Mouse (Mus musculus): Measurements from ENCODE around the gene Crybg3. TPM values are rescaled to one million over a fixed set of nuclear protein-coding genes. Genes with fewer than 3 reads are reported as not detected.
"Not testable (repeated sequence)": the region's sequence is repeated elsewhere in the genome, so short reads cannot be mapped to it uniquely, and the experiment has no call there.

The Crybg3 gene
- polyA plus RNA-seq, 1 experiment from 2014 or later: 7.8 TPM

GRCm38 (mm10) chr16:59493199-59493598 is 107.6 kb downstream of the Crybg3 start:
- WGBS: 91% methylated on average over 14 of the region's 14 CpGs
- ATAC-seq (ENCODE audit: insufficient number of reproducible peaks, insufficient read depth, low FRiP score, low TSS enrichment, low read depth): no peak
- peaks cover 74% of the 10 kb centered on the region for H3K36me3 ChIP-seq

DNA sequence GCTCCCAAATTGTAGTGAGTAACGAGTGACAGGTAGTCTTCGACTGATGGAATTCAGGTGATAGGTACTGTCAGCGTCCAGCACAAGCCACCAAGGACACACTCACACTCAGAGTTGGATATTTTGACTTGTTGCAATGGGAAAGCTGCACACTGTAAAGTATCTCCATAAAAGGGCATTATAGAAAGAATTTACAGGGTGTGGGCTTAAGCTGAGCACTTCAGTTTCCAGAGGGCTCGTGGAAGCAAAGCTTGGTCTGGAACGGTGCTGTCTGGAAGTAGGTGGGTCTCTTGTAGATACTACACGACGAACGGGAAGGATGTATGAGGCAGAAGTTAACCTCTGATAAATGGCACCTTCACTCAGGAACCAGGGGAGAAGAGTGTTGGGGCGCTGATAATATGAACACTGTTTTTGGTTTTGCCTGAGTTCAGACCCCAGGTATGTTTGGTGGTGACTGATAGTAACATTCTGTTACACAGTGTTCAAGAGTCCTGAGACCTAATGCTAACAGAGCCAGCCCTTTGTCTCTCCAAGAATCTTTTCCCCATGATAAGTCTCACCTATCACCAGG is 112.7 kb downstream of the Crybg3 start:
- WGBS: 67% methylated on average over 9 of the region's 9 CpGs
- Histone ChIP-seq H3K4me2 (no peak overlapping the region), H3K9ac (replicated peaks) (no peak overlapping the region), H3K4me3 (replicated peaks) (no peak overlapping the region), H3K4me1 (replicated peaks) (peaks cover 5% of the 10 kb centered on the region; the same call in 1 of the 2 replicates), H3K27me3 (no peaks in the 10 kb centered on the region), H3K27ac (no peak overlapping the region), H3K9me3 (no peaks in the 10 kb centered on the region), H3K36me3 (peaks cover 81% of the 10 kb centered on the region)
- ATAC-seq (ENCODE audit: insufficient number of reproducible peaks, insufficient read depth, low FRiP score, low TSS enrichment, low read depth): no peak

More at GRCm38 (mm10) chr16:59493199-59493598, 107.6 kb downstream of the Crybg3 start:
- Histone ChIP-seq H3K9ac (replicated peaks) (no peak overlapping the region), H3K4me3 (replicated peaks) (no peak overlapping the region), H3K4me1 (replicated peaks) (0 out of 2 replicates have a peak, but pooled peaks cover under 1% of the 10 kb centered on the region), H3K27ac (no peak overlapping the region), H3K27me3 (no peaks in the 10 kb centered on the region), H3K4me2 (no peak overlapping the region), H3K9me3 (no peaks in the 10 kb centered on the region)

GRCm38 (mm10) chr16:59487239-59487638 is 113.5 kb downstream of the Crybg3 start:
- H3K4me2 ChIP-seq: no peak overlapping the region
- peaks cover 5% of the 10 kb centered on the region; the same call in 1 of the 2 replicates for H3K4me1 ChIP-seq (replicated peaks)
- H3K9me3 ChIP-seq: no peaks in the 10 kb centered on the region
- no peaks in the 10 kb centered on the region for H3K27me3 ChIP-seq
- H3K4me3 ChIP-seq (replicated peaks): no peak overlapping the region
- no peak overlapping the region for H3K9ac ChIP-seq (replicated peaks)
- ATAC-seq (ENCODE audit: insufficient number of reproducible peaks, insufficient read depth, low FRiP score, low TSS enrichment, low read depth): no peak
- WGBS: 69% methylated on average over 7 of the region's 7 CpGs
- H3K27ac ChIP-seq: no peak overlapping the region
- peaks cover 81% of the 10 kb centered on the region for H3K36me3 ChIP-seq

DNA sequence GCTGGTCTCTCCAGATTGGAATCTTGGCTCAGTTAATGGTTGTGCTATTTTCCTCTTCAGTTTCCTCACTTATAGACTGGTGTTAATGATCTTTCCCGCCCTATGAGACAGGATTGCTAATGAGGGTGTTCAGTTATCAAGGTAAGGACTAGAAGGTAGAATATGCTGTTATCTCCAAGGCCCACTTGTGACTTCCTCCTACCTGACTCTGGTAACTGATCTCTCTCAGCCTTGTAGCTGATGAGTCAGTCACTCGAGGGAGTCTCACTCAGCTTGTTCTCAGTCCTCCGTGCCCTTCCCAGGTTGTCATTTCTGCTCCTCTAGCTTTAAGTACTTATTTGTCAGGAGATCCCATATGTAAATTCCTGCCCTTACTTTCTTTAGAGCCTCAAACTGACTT is 122.8 kb downstream of the Crybg3 start:
- H3K36me3 ChIP-seq: peaks cover 51% of the 10 kb centered on the region
- WGBS: 93% methylated on average over 3 of the region's 3 CpGs

GRCm38 (mm10) chr16:59474788-59475187 is 126.0 kb downstream of the Crybg3 start:
- H3K27me3 ChIP-seq: no peaks in the 10 kb centered on the region
- H3K4me3 ChIP-seq (replicated peaks): no peak overlapping the region
- no peak overlapping the region for H3K9ac ChIP-seq (replicated peaks)
- no peak overlapping the region for H3K27ac ChIP-seq
- H3K4me1 ChIP-seq (replicated peaks): peaks cover 11% of the 10 kb centered on the region
- WGBS: 15% methylated on average over 1 of the region's 1 CpGs
- H3K36me3 ChIP-seq: peaks cover 26% of the 10 kb centered on the region
- no peaks in the 10 kb centered on the region for H3K9me3 ChIP-seq
- H3K4me2 ChIP-seq: no peak overlapping the region
- no peak for ATAC-seq (ENCODE audit: insufficient number of reproducible peaks, insufficient read depth, low FRiP score, low TSS enrichment, low read depth)

More for the DNA sequence above, 122.8 kb downstream of the Crybg3 start:
- no peak overlapping the region for H3K4me3 ChIP-seq (replicated peaks)
- no peak for ATAC-seq (ENCODE audit: insufficient number of reproducible peaks, insufficient read depth, low FRiP score, low TSS enrichment, low read depth)
- no peak overlapping the region for H3K4me2 ChIP-seq
- peaks cover 4% of the 10 kb centered on the region; the same call in 1 of the 2 replicates for H3K4me1 ChIP-seq (replicated peaks)
- no peaks in the 10 kb centered on the region for H3K9me3 ChIP-seq
- no peak overlapping the region for H3K9ac ChIP-seq (replicated peaks)
- H3K27me3 ChIP-seq: no peaks in the 10 kb centered on the region
- no peak overlapping the region for H3K27ac ChIP-seq

DNA sequence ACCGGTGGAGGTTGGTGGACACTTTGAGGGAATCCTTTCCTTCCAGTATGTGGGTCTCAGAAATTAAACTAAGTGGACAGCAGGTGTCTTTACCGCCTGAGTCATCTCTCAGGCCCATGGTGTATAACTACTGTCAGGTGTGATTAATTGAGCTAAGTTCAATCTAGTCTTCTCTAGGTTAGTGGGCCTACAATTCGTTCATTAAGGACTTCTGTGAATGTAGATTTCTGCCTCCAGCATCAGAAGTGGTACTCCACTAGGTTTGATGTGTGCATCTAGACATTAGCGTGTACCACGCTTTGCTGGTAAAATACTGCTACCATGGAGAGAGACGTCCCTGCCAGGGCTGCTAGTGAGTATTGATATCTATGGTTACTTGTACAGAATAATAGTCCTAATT is 128.2 kb downstream of the Crybg3 start:
- no peak for ATAC-seq (ENCODE audit: insufficient number of reproducible peaks, insufficient read depth, low FRiP score, low TSS enrichment, low read depth)
- H3K27ac ChIP-seq: no peak overlapping the region

GRCm38 (mm10) chr16:59471637-59472278 is 129.0 kb downstream of the Crybg3 start, which contains the start of gene Riox2:
Gene Riox2, plus strand, starts transcription at chr16:59471775.
- Histone ChIP-seq H3K4me2 (peak within 1 kb of the TSS; percentile 59), H3K9ac (replicated peaks) (peak within 1 kb of the TSS; percentile 63), H3K27me3 (no peaks in the 10 kb centered on the region), H3K4me1 (replicated peaks) (peaks cover 11% of the 10 kb centered on the region), H3K4me3 (replicated peaks) (peak within 1 kb of the TSS; percentile 72), H3K27ac (peak within 1 kb of the TSS; percentile 62; the same call in 1 of the 2 replicates), H3K36me3 (peaks cover 16% of the 10 kb centered on the region; the same call in 1 of the 2 replicates), H3K9me3 (no peaks in the 10 kb centered on the region)
- peak; percentile 91 for ATAC-seq (ENCODE audit: insufficient number of reproducible peaks, insufficient read depth, low FRiP score, low TSS enrichment, low read depth)
- WGBS: 2% methylated on average over 44 of the region's 56 CpGs

More for the DNA sequence above, 128.2 kb downstream of the Crybg3 start:
- peak overlapping the region; percentile 59 for H3K4me2 ChIP-seq
- peaks cover 11% of the 10 kb centered on the region for H3K4me1 ChIP-seq (replicated peaks)
- H3K4me3 ChIP-seq (replicated peaks): peak overlapping the region; percentile 72
- H3K36me3 ChIP-seq: peaks cover 18% of the 10 kb centered on the region
- WGBS: 54% methylated on average over 6 of the region's 6 CpGs
- no peaks in the 10 kb centered on the region for H3K27me3 ChIP-seq
- peak overlapping the region; percentile 63; the same call in 1 of the 2 replicates for H3K9ac ChIP-seq (replicated peaks)
- H3K9me3 ChIP-seq: no peaks in the 10 kb centered on the region

- WGBS: 68% methylated on average over 1 of the region's 1 CpGs
- peaks cover 11% of the 10 kb centered on the region for H3K4me1 ChIP-seq (replicated peaks)
- H3K9me3 ChIP-seq: peaks cover 2% of the 10 kb centered on the region; the same call in 1 of the 2 replicates
- H3K4me3 ChIP-seq (replicated peaks): no peak overlapping the region
- H3K27me3 ChIP-seq: no peaks in the 10 kb centered on the region
- no peak overlapping the region for H3K9ac ChIP-seq (replicated peaks)
- H3K36me3 ChIP-seq: no peaks in the 10 kb centered on the region
- no peak overlapping the region for H3K27ac ChIP-seq
- ATAC-seq (ENCODE audit: insufficient number of reproducible peaks, insufficient read depth, low FRiP score, low TSS enrichment, low read depth): no peak
- no peak overlapping the region for H3K4me2 ChIP-seq
Observed at GRCm38 (mm10) chr16:59469846-59470245, 130.9 kb downstream of the Crybg3 start.

DNA sequence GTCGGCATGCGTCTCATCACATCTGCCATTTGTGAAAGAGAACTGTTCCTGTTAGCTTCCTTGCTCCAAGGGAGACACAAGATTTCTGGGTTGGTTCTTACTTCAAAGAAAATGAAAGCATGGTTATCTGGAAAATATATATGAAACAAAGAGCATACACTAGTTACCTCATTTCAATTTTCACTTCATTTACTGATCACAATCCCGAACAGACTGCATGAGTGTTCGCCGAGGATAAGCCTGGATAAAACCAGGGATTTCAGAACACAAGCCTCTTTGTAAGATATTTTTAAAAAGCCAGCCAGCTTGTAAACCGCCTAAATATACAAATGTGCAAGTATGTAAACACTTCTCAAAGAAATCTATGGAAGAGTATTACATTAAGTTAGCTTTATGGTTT is 136.8 kb downstream of the Crybg3 start:
- Histone ChIP-seq H3K36me3 (no peaks in the 10 kb centered on the region), H3K27me3 (no peaks in the 10 kb centered on the region), H3K9ac (replicated peaks) (no peak overlapping the region), H3K27ac (no peak overlapping the region), H3K4me2 (no peak overlapping the region), H3K9me3 (peaks cover 6% of the 10 kb centered on the region; the same call in 1 of the 2 replicates), H3K4me1 (replicated peaks) (no peaks in the 10 kb centered on the region), H3K4me3 (replicated peaks) (no peak overlapping the region)
- ATAC-seq (ENCODE audit: insufficient number of reproducible peaks, insufficient read depth, low FRiP score, low TSS enrichment, low read depth): no peak
- 86% methylated on average over 6 of the region's 6 CpGs for WGBS

- H3K36me3 ChIP-seq: no peaks in the 10 kb centered on the region
- no peak overlapping the region for H3K9ac ChIP-seq (replicated peaks)
- 61% methylated on average over 4 of the region's 4 CpGs for WGBS
- H3K4me3 ChIP-seq (replicated peaks): no peak overlapping the region
- H3K27me3 ChIP-seq: no peaks in the 10 kb centered on the region
- H3K27ac ChIP-seq: no peak overlapping the region
- no peak for ATAC-seq (ENCODE audit: insufficient number of reproducible peaks, insufficient read depth, low FRiP score, low TSS enrichment, low read depth)
- H3K9me3 ChIP-seq: peaks cover 6% of the 10 kb centered on the region; the same call in 1 of the 2 replicates
- H3K4me1 ChIP-seq (replicated peaks): no peaks in the 10 kb centered on the region
- no peak overlapping the region for H3K4me2 ChIP-seq
Observed at GRCm38 (mm10) chr16:59463567-59463966, 137.2 kb downstream of the Crybg3 start.

DNA sequence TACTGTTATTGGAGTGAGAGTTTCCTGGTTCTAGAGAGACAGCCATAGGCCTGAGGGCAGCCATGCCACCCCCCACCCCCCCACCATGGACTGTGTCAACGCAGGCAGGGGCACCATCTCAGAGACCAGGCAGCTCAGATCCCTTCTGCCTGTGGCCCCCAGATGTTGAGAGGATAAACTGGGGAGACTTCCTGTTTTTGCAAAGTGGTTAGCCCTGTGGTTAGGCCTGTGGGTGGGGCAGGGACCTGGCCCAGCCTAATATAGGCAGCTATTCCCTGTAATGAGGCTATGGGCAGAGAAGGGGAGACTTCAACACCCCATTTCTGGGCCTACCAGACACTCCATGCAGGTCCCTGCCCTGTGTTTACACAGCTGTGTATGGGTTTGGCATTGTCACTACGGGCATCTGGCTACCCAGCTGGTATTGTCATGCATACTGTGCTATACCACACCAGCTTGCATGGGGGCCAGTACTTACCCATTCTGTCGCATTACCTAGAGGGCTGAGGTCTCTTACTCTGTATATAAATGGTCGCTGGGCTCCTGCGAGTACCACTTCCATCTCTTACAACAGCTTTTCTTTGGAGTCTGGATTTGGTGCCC is 141.4 kb downstream of the Crybg3 start:
- not testable (repeated sequence) for H3K27me3 ChIP-seq; H3K27ac ChIP-seq; H3K4me1 ChIP-seq (replicated peaks); H3K4me3 ChIP-seq (replicated peaks); H3K4me2 ChIP-seq; H3K36me3 ChIP-seq; H3K9me3 ChIP-seq; H3K9ac ChIP-seq (replicated peaks)
- ATAC-seq (ENCODE audit: insufficient number of reproducible peaks, insufficient read depth, low FRiP score, low TSS enrichment, low read depth): peak; percentile 20; the same call in 1 of the 2 replicates
- WGBS: 85% methylated on average over 5 of the region's 5 CpGs
